Mouse (Mus musculus) brain, embryonic 14.5 days (tissue): ENCODE results near the gene Kcnh1.

Source experiments
- CTCF ChIP-seq: fragments of 200-500 bp; IDR thresholded peaks from 2 replicates; pipeline ENCODE4 v1.5.1; 2012; ENCODE audit warnings: inconsistent platforms, mild to moderate bottlenecking, moderate library complexity, borderline replicate concordance; ENCODE audit not compliant: insufficient read depth, insufficient read length; ENCODE audit errors: extremely low read depth
- POLR2A ChIP-seq: fragments of 200-500 bp; IDR thresholded peaks from 2 replicates; pipeline ENCODE4 v1.6.1; 2012; ENCODE audit warnings: mild to moderate bottlenecking, inconsistent platforms, borderline replicate concordance; ENCODE audit not compliant: poor library complexity, insufficient read depth, insufficient read length, severe bottlenecking; ENCODE audit errors: extremely low read depth

DNA sequence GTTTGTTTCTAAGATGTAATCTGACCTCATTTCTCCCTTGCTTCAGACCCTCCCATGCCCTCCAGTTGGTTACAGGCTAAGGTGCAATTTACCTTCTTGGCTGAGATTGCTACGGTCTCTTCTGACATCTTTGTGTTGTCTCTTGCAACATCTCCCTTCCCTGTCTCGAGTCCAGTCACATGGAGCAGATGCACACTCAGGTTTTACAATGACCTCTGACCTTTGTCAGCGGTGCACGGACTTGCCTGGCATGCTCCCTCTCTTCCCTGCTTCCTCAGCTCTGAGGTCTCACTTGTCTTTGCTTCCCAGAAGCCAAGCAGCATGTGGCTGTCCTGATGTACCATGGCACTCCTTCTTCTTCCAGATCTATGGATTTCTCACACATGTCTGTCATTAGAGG is 33.6 kb downstream of the Kcnh1 start:
- TF ChIP-seq CTCF (no peak), POLR2A (no peak)
